Mouse (Mus musculus) MEL (cell line): ENCODE results near the gene Kcnab1.

ENCODE experiments used
- CTCF ChIP-seq, 3 experiments: IDR thresholded peaks in 2 of 3; conservative IDR thresholded peaks in 1 of 3; 2 replicates each; pipeline ENCODE4 v1.5.1; 2011 to 2012; ENCODE audit warnings: low read length in 3 of 3, low read depth in 2 of 3, mild to moderate bottlenecking in 2 of 3, improper control_type of control experiment in 1 of 3, inconsistent platforms in 1 of 3, mixed read lengths in 1 of 3, moderate library complexity in 1 of 3; ENCODE audit not compliant: control insufficient read depth in 1 of 3, insufficient read depth in 1 of 3, poor library complexity in 1 of 3, severe bottlenecking in 1 of 3
- E2F4 ChIP-seq: IDR thresholded peaks from 2 replicates; pipeline ENCODE4 v1.6.1; 2011; ENCODE audit warnings: low read depth, low read length, improper control_type of control experiment, borderline replicate concordance
- EP300 ChIP-seq, 2 experiments: IDR thresholded peaks; 2 replicates each; pipeline ENCODE4 v1.6.1; 2011; ENCODE audit warnings: improper control_type of control experiment in 2 of 2, low read length in 2 of 2, low read depth in 1 of 2, mild to moderate bottlenecking in 1 of 2
- MAX ChIP-seq: IDR thresholded peaks from 2 replicates; pipeline ENCODE4 v1.6.1; 2011; ENCODE audit warnings: low read length, improper control_type of control experiment
- MYB ChIP-seq: IDR thresholded peaks from 2 replicates; pipeline ENCODE4 v1.6.1; 2011; ENCODE audit warnings: mild to moderate bottlenecking, low read depth, low read length, improper control_type of control experiment
- POLR2A ChIP-seq, 2 experiments: IDR thresholded peaks; 2 replicates each; pipeline ENCODE4 v1.6.1; 2011 to 2012; ENCODE audit warnings: low read length in 2 of 2, mild to moderate bottlenecking in 2 of 2, control low read depth in 1 of 2, improper control_type of control experiment in 1 of 2, low read depth in 1 of 2, moderate library complexity in 1 of 2; ENCODE audit not compliant: control insufficient read depth in 1 of 2, insufficient read depth in 1 of 2, poor library complexity in 1 of 2
- TAL1 ChIP-seq: IDR thresholded peaks from 2 replicates; pipeline ENCODE4 v1.6.1; 2012; ENCODE audit warnings: mild to moderate bottlenecking, inconsistent platforms, low read length, moderate library complexity, mixed read lengths
- USF1 ChIP-seq: IDR thresholded peaks from 2 replicates; pipeline ENCODE4 v1.6.1; 2014; ENCODE audit warnings: low read depth, mild to moderate bottlenecking, inconsistent platforms, low read length, improper control_type of control experiment, moderate library complexity
- USF2 ChIP-seq, 2 experiments: IDR thresholded peaks; 2 replicates each; pipeline ENCODE4 v1.6.1; 2011 to 2012; ENCODE audit warnings: improper control_type of control experiment in 2 of 2, low read length in 2 of 2, borderline replicate concordance in 1 of 2, inconsistent platforms in 1 of 2, low read depth in 1 of 2, mild to moderate bottlenecking in 1 of 2; ENCODE audit not compliant: insufficient read depth in 1 of 2
- ZNF384 ChIP-seq: IDR thresholded peaks from 2 replicates; pipeline ENCODE4 v1.6.1; 2012; ENCODE audit warnings: low read depth, mild to moderate bottlenecking, inconsistent platforms, low read length, improper control_type of control experiment

DNA sequence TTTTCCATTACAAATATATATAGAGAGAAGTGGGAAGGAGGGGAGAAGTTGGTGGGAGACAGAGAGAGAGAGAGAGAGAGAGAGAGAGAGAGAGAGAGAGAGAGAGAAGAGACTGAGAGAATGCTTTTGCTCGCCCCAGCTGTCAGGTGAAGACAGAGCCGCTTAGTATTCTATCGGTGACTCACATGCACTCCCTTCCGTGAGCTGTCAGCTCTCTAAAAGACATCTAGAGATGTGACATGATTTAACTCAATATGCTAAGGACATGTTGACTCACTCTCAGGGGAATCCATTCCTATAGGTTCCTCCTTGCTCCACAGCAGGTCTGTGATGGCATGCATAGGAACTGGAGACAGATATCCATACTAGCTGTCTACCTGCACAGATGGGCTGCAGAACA is 219.6 kb downstream of the Kcnab1 start:
- TF ChIP-seq CTCF (IDR thresholded peaks at IDR 0.05 in 2 of 3, conservative IDR thresholded peaks at IDR 0.05 in 1 of 3; ENCODE audit: control insufficient read depth in 1 of 3, insufficient read depth in 1 of 3, low read depth in 2 of 3, low read length in 3 of 3, poor library complexity in 1 of 3, severe bottlenecking in 1 of 3) = no peak
- TF ChIP-seq TAL1 = no peak
- no peak for TF ChIP-seq EP300 (IDR thresholded peaks at IDR 0.05; ENCODE audit: low read depth in 1 of 2, low read length in 2 of 2)
- no peak for TF ChIP-seq USF2 (IDR thresholded peaks at IDR 0.05; ENCODE audit: borderline replicate concordance in 1 of 2, insufficient read depth in 1 of 2, low read depth in 1 of 2, low read length in 2 of 2)
- no peak for TF ChIP-seq POLR2A (IDR thresholded peaks at IDR 0.05; ENCODE audit: control insufficient read depth in 1 of 2, insufficient read depth in 1 of 2, low read depth in 1 of 2, low read length in 2 of 2, poor library complexity in 1 of 2)
- no peak for TF ChIP-seq MAX
- no peak for TF ChIP-seq MYB
- TF ChIP-seq ZNF384 = no peak
- TF ChIP-seq E2F4 = no peak
- TF ChIP-seq USF1 = no peak
